Mouse (Mus musculus): Measurements from ENCODE around the gene Gm3685.
"Not testable (repeated sequence)": the region's sequence is repeated elsewhere in the genome, so short reads cannot be mapped to it uniquely, and the experiment has no call there.

Gm3685 gene

GRCm38 (mm10) chr14:7044870-7045269, at the start of gene Gm3685:
TSS of gene Gm3685 (minus strand) at chr14:7044970.
- DNase-seq (ENCODE audit: low read depth, low spot score), result not testable (repeated sequence)

- peak; percentile 7 for DNase-seq (ENCODE audit: low read depth, low spot score)
Observed at GRCm38 (mm10) chr14:7026781-7027749, 17.7 kb downstream of the Gm3685 start, which contains the start of gene Gm10406. TSS of gene Gm10406 (minus strand) at chr14:7027449.

DNA sequence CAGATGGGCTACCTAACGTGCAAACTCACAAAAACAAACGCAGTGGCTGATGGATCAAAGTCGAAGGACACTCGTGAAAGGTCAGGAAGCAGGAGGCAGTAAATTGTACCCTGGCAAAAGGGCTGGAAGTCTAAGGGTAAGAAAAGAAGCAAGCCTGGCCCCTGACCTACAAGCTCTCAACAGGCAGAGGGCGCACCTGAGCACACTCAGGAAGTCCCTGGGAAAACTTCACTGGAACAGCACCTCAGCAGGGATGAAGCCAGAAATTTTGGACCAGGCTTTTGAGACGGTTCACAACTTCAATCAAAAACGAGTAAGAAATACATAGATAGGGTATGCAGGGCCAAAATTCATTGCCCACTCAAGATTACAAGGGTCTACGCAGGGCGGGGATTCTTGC, 18.5 kb downstream of the Gm3685 start:
- not testable (repeated sequence) for DNase-seq (ENCODE audit: low read depth, low spot score)

Data from ZHBTc4 (cell line).